Mouse (Mus musculus) heart, embryonic 10.5 days (tissue): Measurements from ENCODE around the gene Angptl2. TPM values are rescaled to one million over a fixed set of nuclear protein-coding genes. Genes with fewer than 3 reads are reported as not detected.
"Not testable (repeated sequence)": the region's sequence is repeated elsewhere in the genome, so short reads cannot be mapped to it uniquely, and the experiment has no call there.

ENCODE experiments used
- DNase-seq: peaks from one replicate; pipeline ENCODE4 v3.0.0-alpha.2; 2017; ENCODE audit warnings: low spot score
- H3K27ac ChIP-seq: fragments of 300-500 bp; sonication (generic); 2 replicates; pipeline ENCODE4 v1.5.1; 2016; ENCODE audit warnings: mild to moderate bottlenecking
- H3K27me3 ChIP-seq: fragments of 300-500 bp; sonication (generic); 2 replicates; pipeline ENCODE4 v1.6.1; 2016; ENCODE audit warnings: mild to moderate bottlenecking; ENCODE audit not compliant: poor library complexity, insufficient read depth, severe bottlenecking
- H3K36me3 ChIP-seq: fragments of 300-500 bp; sonication (generic); 2 replicates; pipeline ENCODE4 v1.6.1; 2016; ENCODE audit warnings: mild to moderate bottlenecking, moderate library complexity
- H3K4me1 ChIP-seq: fragments of 300-500 bp; sonication (generic); 2 replicates; pipeline ENCODE4 v1.6.1; 2016; ENCODE audit warnings: mild to moderate bottlenecking
- H3K4me3 ChIP-seq: fragments of 300-500 bp; sonication (generic); 2 replicates; pipeline ENCODE4 v1.5.1; 2016; ENCODE audit warnings: mild to moderate bottlenecking, moderate library complexity
- H3K9me3 ChIP-seq: fragments of 300-500 bp; sonication (generic); 2 replicates; pipeline ENCODE4 v1.6.1; 2016; ENCODE audit warnings: mild to moderate bottlenecking, moderate library complexity
- WGBS: fragments of 180-500 bp; shearing (Covaris S2); methylation state at CpG from one replicate; pipeline ENCODE4 v1.1.7; 2016; 5-methylcytosine and 5-hydroxymethylcytosine counted together
- polyA plus RNA-seq: library from polyadenylated mRNA; unstranded; fragments of >200 nt; fragmentation: Nextera tagmentation; extraction: Ambion mirVana; gene quantifications from 2 replicates; pipeline ENCODE4 v1.2.1, GENCODE M21; 2016

Angptl2 gene
- polyA plus RNA-seq, 1 experiment from 2014 or later: 40.4 TPM

GRCm38 (mm10) chr2:33207069-33207468 is 8.8 kb upstream of the Angptl2 start:
- Histone ChIP-seq H3K4me1 (peaks cover 72% of the 10 kb centered on the region), H3K9me3 (no peaks in the 10 kb centered on the region), H3K36me3 (no peaks in the 10 kb centered on the region), H3K27me3 (no peaks in the 10 kb centered on the region), H3K4me3 (no peak overlapping the region), H3K27ac (peak overlapping the region; percentile 73)
- WGBS: 11% methylated on average over 4 of the region's 4 CpGs
- no peak for DNase-seq

- Histone ChIP-seq H3K4me1 (peaks cover 62% of the 10 kb centered on the region), H3K9me3 (no peaks in the 10 kb centered on the region), H3K27ac (no peak overlapping the region), H3K36me3 (no peaks in the 10 kb centered on the region), H3K27me3 (no peaks in the 10 kb centered on the region), H3K4me3 (no peak overlapping the region)
- WGBS: 51% methylated on average over 5 of the region's 5 CpGs
- DNase-seq: no peak
Measured at GRCm38 (mm10) chr2:33208134-33208533, 7.7 kb upstream of the Angptl2 start.

- WGBS: 75% methylated on average over 2 of the region's 2 CpGs
- no peaks in the 10 kb centered on the region for H3K9me3 ChIP-seq
- no peak for DNase-seq
- H3K4me3 ChIP-seq: no peak overlapping the region
- H3K4me1 ChIP-seq: peaks cover 45% of the 10 kb centered on the region
- no peaks in the 10 kb centered on the region for H3K27me3 ChIP-seq
- H3K36me3 ChIP-seq: no peaks in the 10 kb centered on the region
- peak overlapping the region; percentile 4; the same call in 1 of the 2 replicates for H3K27ac ChIP-seq
Measured at GRCm38 (mm10) chr2:33210841-33211240, 5.0 kb upstream of the Angptl2 start.

DNA sequence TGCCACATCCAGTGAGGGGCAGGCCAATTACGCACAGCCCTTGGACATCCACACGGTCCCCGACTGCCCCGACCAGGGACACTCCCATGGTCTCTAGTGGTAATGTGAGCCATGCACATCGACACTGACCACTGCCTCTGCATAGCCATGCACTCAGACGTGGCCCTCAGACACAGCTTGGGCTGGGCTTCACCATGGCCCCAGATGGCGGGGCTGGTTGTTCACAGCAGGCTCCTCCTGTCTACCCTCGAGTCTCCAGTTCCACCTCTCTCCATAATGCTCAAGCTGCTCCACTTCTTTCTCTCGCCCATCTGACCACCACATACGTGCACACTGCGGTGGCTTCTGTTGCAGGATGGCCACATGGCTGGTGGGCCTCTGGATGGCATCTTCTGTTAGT is 4.6 kb upstream of the Angptl2 start:
- not testable (repeated sequence) for H3K27ac ChIP-seq, H3K27me3 ChIP-seq, H3K36me3 ChIP-seq, DNase-seq, H3K9me3 ChIP-seq, H3K4me3 ChIP-seq
- H3K4me1 ChIP-seq: peaks cover 45% of the 10 kb centered on the region
- WGBS: 83% methylated on average over 11 of the region's 11 CpGs

GRCm38 (mm10) chr2:33215177-33215699 is 631 bp upstream of the Angptl2 start:
- H3K36me3 ChIP-seq: peaks cover 5% of the 10 kb centered on the region; the same call in 1 of the 2 replicates
- H3K27me3 ChIP-seq: no peaks in the 10 kb centered on the region
- WGBS: 70% methylated on average over 5 of the region's 5 CpGs
- H3K9me3 ChIP-seq: no peaks in the 10 kb centered on the region
- H3K4me1 ChIP-seq: peaks cover 60% of the 10 kb centered on the region
- peak overlapping the region; percentile 93 for H3K27ac ChIP-seq
- H3K4me3 ChIP-seq: peak overlapping the region; percentile 79
- no peak for DNase-seq

GRCm38 (mm10) chr2:33216645-33217424 is 966 bp downstream of the Angptl2 start:
- Histone ChIP-seq H3K27me3 (no peaks in the 10 kb centered on the region), H3K9me3 (no peaks in the 10 kb centered on the region), H3K36me3 (peaks cover 20% of the 10 kb centered on the region), H3K4me1 (peaks cover 64% of the 10 kb centered on the region), H3K4me3 (peak overlapping the region; percentile 79), H3K27ac (peak overlapping the region; percentile 93)
- 11% methylated on average over 18 of the region's 18 CpGs for WGBS
- DNase-seq: no peak

GRCm38 (mm10) chr2:33217425-33217794 is 1.5 kb downstream of the Angptl2 start:
- no peak for DNase-seq
- Histone ChIP-seq H3K4me3 (peak overlapping the region; percentile 79), H3K9me3 (no peaks in the 10 kb centered on the region), H3K27ac (peak overlapping the region; percentile 93), H3K36me3 (peaks cover 25% of the 10 kb centered on the region), H3K27me3 (no peaks in the 10 kb centered on the region), H3K4me1 (peaks cover 64% of the 10 kb centered on the region)
- WGBS: 50% methylated on average over 3 of the region's 3 CpGs

- H3K4me3 ChIP-seq: no peak overlapping the region
- H3K27me3 ChIP-seq: no peaks in the 10 kb centered on the region
- WGBS: 61% methylated on average over 11 of the region's 11 CpGs
- peak overlapping the region; percentile 52; the same call in 1 of the 2 replicates for H3K27ac ChIP-seq
- H3K36me3 ChIP-seq: peaks cover 32% of the 10 kb centered on the region
- no peaks in the 10 kb centered on the region for H3K9me3 ChIP-seq
- no peak for DNase-seq
- peaks cover 77% of the 10 kb centered on the region for H3K4me1 ChIP-seq
Measured at GRCm38 (mm10) chr2:33218903-33219625, 3.2 kb downstream of the Angptl2 start.

DNA sequence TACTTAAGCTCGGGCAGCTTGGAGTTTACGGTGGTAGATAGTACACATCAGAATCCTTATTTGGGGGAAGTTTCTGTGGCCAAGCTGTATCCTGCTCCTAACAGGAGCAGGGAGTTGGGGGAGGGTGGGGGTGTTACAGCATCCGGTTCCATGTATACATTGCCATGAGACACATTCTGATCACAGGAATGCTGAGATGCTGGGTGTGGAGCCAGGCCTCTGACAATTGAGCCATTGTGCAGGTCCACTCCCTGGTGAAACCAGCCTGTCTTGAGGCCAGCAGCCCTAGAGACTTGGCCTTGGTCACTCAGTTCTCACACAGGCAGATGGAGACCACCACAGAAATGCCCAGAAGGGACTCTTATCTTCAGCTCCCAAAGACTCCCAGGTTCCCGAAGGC is 3.8 kb downstream of the Angptl2 start:
- Histone ChIP-seq H3K27me3 (no peaks in the 10 kb centered on the region), H3K4me3 (no peak overlapping the region), H3K36me3 (peaks cover 37% of the 10 kb centered on the region), H3K9me3 (no peaks in the 10 kb centered on the region), H3K4me1 (peaks cover 82% of the 10 kb centered on the region), H3K27ac (no peak overlapping the region)
- no peak for DNase-seq
- WGBS: 73% methylated on average over 4 of the region's 4 CpGs

DNA sequence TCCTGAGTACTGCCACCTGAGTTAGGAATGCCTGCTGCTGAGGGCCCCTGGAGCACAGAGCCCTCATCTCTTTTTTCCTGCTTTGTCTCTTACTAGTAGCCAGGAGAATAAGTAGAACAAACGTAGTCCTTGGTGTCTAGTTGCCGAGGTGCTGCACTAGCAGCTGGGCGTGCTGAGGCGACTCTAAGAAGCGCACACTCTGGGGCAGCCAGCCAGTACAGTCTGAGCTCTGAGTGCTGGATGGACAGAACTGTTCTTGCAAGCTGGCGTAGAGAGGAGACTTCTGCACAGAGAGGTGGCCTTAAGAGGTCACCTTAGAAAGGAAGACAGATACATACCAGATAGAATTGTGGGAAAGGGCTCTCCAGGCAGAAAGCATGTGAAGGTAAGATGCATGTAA is 4.4 kb downstream of the Angptl2 start:
- H3K9me3 ChIP-seq: no peaks in the 10 kb centered on the region
- H3K36me3 ChIP-seq: peaks cover 43% of the 10 kb centered on the region
- 88% methylated on average over 6 of the region's 6 CpGs for WGBS
- peaks cover 79% of the 10 kb centered on the region for H3K4me1 ChIP-seq
- no peaks in the 10 kb centered on the region for H3K27me3 ChIP-seq
- no peak for DNase-seq
- no peak overlapping the region for H3K27ac ChIP-seq
- H3K4me3 ChIP-seq: no peak overlapping the region

GRCm38 (mm10) chr2:33220674-33221338 is 4.9 kb downstream of the Angptl2 start:
- Histone ChIP-seq H3K27me3 (no peaks in the 10 kb centered on the region), H3K36me3 (peaks cover 45% of the 10 kb centered on the region), H3K27ac (peak overlapping the region; percentile 5; the same call in 1 of the 2 replicates), H3K4me3 (no peak overlapping the region), H3K4me1 (peaks cover 73% of the 10 kb centered on the region), H3K9me3 (no peaks in the 10 kb centered on the region)
- DNase-seq: no peak
- WGBS: 86% methylated on average over 10 of the region's 10 CpGs

GRCm38 (mm10) chr2:33221339-33221900 is 5.6 kb downstream of the Angptl2 start:
- 80% methylated on average over 11 of the region's 11 CpGs for WGBS
- H3K36me3 ChIP-seq: peaks cover 45% of the 10 kb centered on the region

More at GRCm38 (mm10) chr2:33221339-33221900, 5.6 kb downstream of the Angptl2 start:
- DNase-seq: no peak
- Histone ChIP-seq H3K27me3 (no peaks in the 10 kb centered on the region), H3K27ac (peak overlapping the region; percentile 5; the same call in 1 of the 2 replicates), H3K4me3 (no peak overlapping the region), H3K4me1 (peaks cover 71% of the 10 kb centered on the region), H3K9me3 (no peaks in the 10 kb centered on the region)
